Mouse (Mus musculus) stomach, postnatal 0 days (tissue): Measurements from ENCODE around the gene Dner.

Experiments used
- CTCF ChIP-seq: IDR thresholded peaks from 2 replicates; pipeline ENCODE4 v1.5.1; 2016; ENCODE audit warnings: antibody characterized with exemption, low read depth, mild to moderate bottlenecking, moderate library complexity
- EP300 ChIP-seq: optimal IDR thresholded peaks from 2 replicates; pipeline ENCODE3; 2016; ENCODE audit warnings: antibody characterized with exemption

GRCm38 (mm10) chr1:84321327-84321726, 374.7 kb downstream of the Dner start:
- TF ChIP-seq CTCF (no peak), EP300 (no peak)
